In genomic region chr17:24530361-24531050, GRCm38 (mm10) we compare ENCODE assay signal across 7 mouse cellular contexts. TPM values are rescaled to one million over a fixed set of nuclear protein-coding genes. Genes with fewer than 3 reads are reported as not detected.
DNase-seq lines count a peak whose midpoint lies in the region; ATAC-seq and TF ChIP-seq lines count a peak whose summit lies in the region.

No protein-coding gene starts in this region.

- H3K27me3 ChIP-seq in embryonic facial prominence, embryonic 15.5 days = no peaks in the 10 kb centered on the region
- H3K27me3 ChIP-seq in limb, embryonic 12.5 days = no peaks in the 10 kb centered on the region
- no peaks in the 10 kb centered on the region for H3K27me3 ChIP-seq in stomach, postnatal 0 days (ENCODE audit: control insufficient read depth, insufficient read depth, low read length)

- peak; percentile 42 to 46 for DNase-seq in right cerebral cortex, postnatal 10 days (ENCODE audit: low spot score in 2 of 2)
- DNase-seq in right cerebral cortex, postnatal 14 days = no peak
- no peak for DNase-seq in stomach, postnatal 0 days (ENCODE audit: low spot score)
- no peak for DNase-seq in spleen, postnatal 36 days (ENCODE audit: low spot score in 2 of 2)

- no peaks in the 10 kb centered on the region for H3K9me3 ChIP-seq in embryonic facial prominence, embryonic 15.5 days (replicated peaks)
- H3K9me3 ChIP-seq in limb, embryonic 12.5 days = no peaks in the 10 kb centered on the region
- H3K9me3 ChIP-seq in stomach, postnatal 0 days (ENCODE audit: control insufficient read depth, low read length) = no peaks in the 10 kb centered on the region

- peak; percentile 67 for TF ChIP-seq CTCF in stomach, postnatal 0 days (IDR thresholded peaks at IDR 0.05; ENCODE audit: low read depth)

- H3K9ac ChIP-seq in embryonic facial prominence, embryonic 15.5 days = 0 out of 2 replicates have a peak overlapping the region, but pooled peaks have one; percentile 85
- peak overlapping the region; percentile 77 for H3K9ac ChIP-seq in limb, embryonic 12.5 days (replicated peaks)
- peak overlapping the region; percentile 64; the same call in 1 of the 2 replicates for H3K9ac ChIP-seq in stomach, postnatal 0 days (ENCODE audit: low read length)

- ATAC-seq in embryonic facial prominence, embryonic 15.5 days (ENCODE audit: insufficient number of reproducible peaks, low FRiP score, low TSS enrichment, low read depth) = no peak
- ATAC-seq in limb, embryonic 12.5 days (ENCODE audit: insufficient number of reproducible peaks, insufficient read depth, low FRiP score, low TSS enrichment, low read depth) = no peak
- ATAC-seq in stomach, postnatal 0 days (ENCODE audit: low FRiP score, low TSS enrichment) = no peak
- no peak for ATAC-seq in granulocyte monocyte progenitor cell, adult 5-6 weeks (replicated peaks; ENCODE audit: poor library complexity, severe bottlenecking)

- WGBS in embryonic facial prominence, embryonic 15.5 days = 31% methylated on average over 8 of the region's 8 CpGs
- WGBS in limb, embryonic 12.5 days = 30% methylated on average over 8 of the region's 8 CpGs
- WGBS in stomach, postnatal 0 days = 41% methylated on average over 8 of the region's 8 CpGs

- H3K4me1 ChIP-seq in embryonic facial prominence, embryonic 15.5 days = peaks cover 65% of the 10 kb centered on the region
- H3K4me1 ChIP-seq in limb, embryonic 12.5 days (replicated peaks) = peaks cover 54% of the 10 kb centered on the region
- peaks cover 12% of the 10 kb centered on the region for H3K4me1 ChIP-seq in stomach, postnatal 0 days (replicated peaks; ENCODE audit: control insufficient read depth, insufficient read depth)

- H3K36me3 ChIP-seq in embryonic facial prominence, embryonic 15.5 days = peaks cover 10% of the 10 kb centered on the region; the same call in 1 of the 2 replicates
- peaks cover 15% of the 10 kb centered on the region; the same call in 1 of the 2 replicates for H3K36me3 ChIP-seq in limb, embryonic 12.5 days
- H3K36me3 ChIP-seq in stomach, postnatal 0 days (ENCODE audit: control insufficient read depth, insufficient read depth, low read length) = peaks cover 3% of the 10 kb centered on the region; the same call in 1 of the 2 replicates

- peak overlapping the region; percentile 64 for H3K4me2 ChIP-seq in embryonic facial prominence, embryonic 15.5 days (replicated peaks)
- H3K4me2 ChIP-seq in limb, embryonic 12.5 days = peak overlapping the region; percentile 89
- H3K4me2 ChIP-seq in stomach, postnatal 0 days (replicated peaks; ENCODE audit: low read depth) = peak overlapping the region; percentile 62

- TF ChIP-seq EP300 in stomach, postnatal 0 days (optimal IDR thresholded peaks at IDR 0.05) = no peak

- H3K4me3 ChIP-seq in embryonic facial prominence, embryonic 15.5 days (replicated peaks) = peak overlapping the region; percentile 89
- peak overlapping the region; percentile 72; the same call in 1 of the 2 replicates for H3K4me3 ChIP-seq in limb, embryonic 12.5 days (replicated peaks)
- no peak overlapping the region for H3K4me3 ChIP-seq in stomach, postnatal 0 days (ENCODE audit: low read depth, low read length)

- peak overlapping the region; percentile 90; the same call in 1 of the 2 replicates for H3K27ac ChIP-seq in embryonic facial prominence, embryonic 15.5 days (replicated peaks)
- H3K27ac ChIP-seq in limb, embryonic 12.5 days = peak overlapping the region; percentile 90; the same call in 1 of the 2 replicates
- no peak overlapping the region for H3K27ac ChIP-seq in stomach, postnatal 0 days (replicated peaks)

RNA-seq across cellular contexts. Expression of gene Traf7, which starts 2.8 kb away (rescaled TPM):
- 92.8 and 95.7 TPM in 2 replicates for polyA plus RNA-seq in embryonic facial prominence, embryonic 15.5 days (2015; fragmentation: Nextera tagmentation; extraction: Ambion mirVana)
- 97.4 and 101 TPM in 2 replicates for polyA plus RNA-seq in limb, embryonic 12.5 days (2016; fragmentation: Nextera tagmentation; extraction: Ambion mirVana)
- 41.8 and 42.6 TPM in 2 replicates for polyA plus RNA-seq in stomach, postnatal 0 days (2015; fragmentation: Nextera tagmentation; extraction: Ambion mirVana)
- 83.9 and 102 TPM in 2 replicates for total RNA-seq in granulocyte monocyte progenitor cell, adult 5-6 weeks (2014; fragmentation: Nextera tagmentation)
- 61.5 and 104 TPM in 2 replicates for total RNA-seq in granulocyte monocyte progenitor cell, adult 5-6 weeks (2017)

RNA-seq across cellular contexts. Expression of gene Rab26, which starts 3.5 kb away (rescaled TPM):
- 3.7 and 4.3 TPM in 2 replicates for polyA plus RNA-seq in embryonic facial prominence, embryonic 15.5 days (2015; fragmentation: Nextera tagmentation; extraction: Ambion mirVana)
- polyA plus RNA-seq in limb, embryonic 12.5 days (2016; fragmentation: Nextera tagmentation; extraction: Ambion mirVana) = 3.2 and 4.0 TPM in 2 replicates
- 0.82 and 0.85 TPM in 2 replicates for polyA plus RNA-seq in stomach, postnatal 0 days (2015; fragmentation: Nextera tagmentation; extraction: Ambion mirVana)
- 0.77 TPM in 1 of 2 replicates, not detected in the other for total RNA-seq in granulocyte monocyte progenitor cell, adult 5-6 weeks (2014; fragmentation: Nextera tagmentation)
- total RNA-seq in granulocyte monocyte progenitor cell, adult 5-6 weeks (2017) = 1.1 TPM in 1 of 2 replicates, not detected in the other

RNA-seq across cellular contexts. Expression of gene Pkd1, which starts 19.1 kb away (rescaled TPM):
- 32.6 and 36.7 TPM in 2 replicates for polyA plus RNA-seq in embryonic facial prominence, embryonic 15.5 days (2015; fragmentation: Nextera tagmentation; extraction: Ambion mirVana)
- polyA plus RNA-seq in limb, embryonic 12.5 days (2016; fragmentation: Nextera tagmentation; extraction: Ambion mirVana) = 23.2 and 32.2 TPM in 2 replicates
- polyA plus RNA-seq in stomach, postnatal 0 days (2015; fragmentation: Nextera tagmentation; extraction: Ambion mirVana) = 10.9 and 12.3 TPM in 2 replicates
- total RNA-seq in granulocyte monocyte progenitor cell, adult 5-6 weeks (2014; fragmentation: Nextera tagmentation) = 18.9 and 19.0 TPM in 2 replicates
- 5.9 and 9.1 TPM in 2 replicates for total RNA-seq in granulocyte monocyte progenitor cell, adult 5-6 weeks (2017)

RNA-seq across cellular contexts. Expression of gene Caskin1, which starts 42.1 kb away (rescaled TPM):
- polyA plus RNA-seq in embryonic facial prominence, embryonic 15.5 days (2015; fragmentation: Nextera tagmentation; extraction: Ambion mirVana) = 2.5 and 4.0 TPM in 2 replicates
- polyA plus RNA-seq in limb, embryonic 12.5 days (2016; fragmentation: Nextera tagmentation; extraction: Ambion mirVana) = 6.1 and 6.5 TPM in 2 replicates
- 0.84 and 1.3 TPM in 2 replicates for polyA plus RNA-seq in stomach, postnatal 0 days (2015; fragmentation: Nextera tagmentation; extraction: Ambion mirVana)
- total RNA-seq in granulocyte monocyte progenitor cell, adult 5-6 weeks (2014; fragmentation: Nextera tagmentation) = not detected in 2 replicates
- total RNA-seq in granulocyte monocyte progenitor cell, adult 5-6 weeks (2017) = not detected in 2 replicates

RNA-seq across cellular contexts. Expression of gene Mlst8, which starts 51.6 kb away (rescaled TPM):
- 27.2 and 28.8 TPM in 2 replicates for polyA plus RNA-seq in embryonic facial prominence, embryonic 15.5 days (2015; fragmentation: Nextera tagmentation; extraction: Ambion mirVana)
- polyA plus RNA-seq in limb, embryonic 12.5 days (2016; fragmentation: Nextera tagmentation; extraction: Ambion mirVana) = 34.7 and 35.5 TPM in 2 replicates
- polyA plus RNA-seq in stomach, postnatal 0 days (2015; fragmentation: Nextera tagmentation; extraction: Ambion mirVana) = 12.4 and 13.4 TPM in 2 replicates
- total RNA-seq in granulocyte monocyte progenitor cell, adult 5-6 weeks (2014; fragmentation: Nextera tagmentation) = 21.2 and 21.6 TPM in 2 replicates
- 21.8 and 27.8 TPM in 2 replicates for total RNA-seq in granulocyte monocyte progenitor cell, adult 5-6 weeks (2017)

Comparison
In these comparisons a context has a peak if more than half of its experiments do, and no peak if none do; other contexts are left out.
1. DNase-seq: peak in right cerebral cortex, postnatal 10 days (2 of 2); none in right cerebral cortex, postnatal 14 days (single experiment), stomach, postnatal 0 days (single experiment) and spleen, postnatal 36 days (0 of 2).
2. Peak in every context shown above with its lines, with median percentiles within 50 percentile points of each other: H3K4me2 ChIP-seq and H3K9ac ChIP-seq.